Mouse (Mus musculus): ENCODE data around the gene Msrb1. TPM values are rescaled to one million over a fixed set of nuclear protein-coding genes. Genes with fewer than 3 reads are reported as not detected.

Gene Msrb1
- polyA plus RNA-seq, 1 experiment from 2014 or later: 18.4 TPM

- 84% methylated on average over 1 of the region's 1 CpGs for WGBS
- Histone ChIP-seq H3K27ac (replicated peaks) (no peak overlapping the region), H3K4me3 (no peak overlapping the region)
These were observed 1.9 kb upstream of the Msrb1 start for GRCm38 (mm10) chr17:24734513-24734912.

GRCm38 (mm10) chr17:24735446-24735845 is 996 bp upstream of the Msrb1 start:
- Histone ChIP-seq H3K4me2 (replicated peaks) (peak overlapping the region; percentile 93; the same call in 1 of the 2 replicates), H3K9ac (replicated peaks) (no peak overlapping the region), H3K4me3 (no peak overlapping the region), H3K36me3 (peaks cover 4% of the 10 kb centered on the region; the same call in 1 of the 2 replicates), H3K9me3 (no peaks in the 10 kb centered on the region), H3K27me3 (peaks cover 4% of the 10 kb centered on the region; the same call in 1 of the 2 replicates), H3K4me1 (peaks cover 13% of the 10 kb centered on the region), H3K27ac (replicated peaks) (no peak overlapping the region)
- no peak for ATAC-seq (ENCODE audit: low FRiP score, low read depth)
- 89% methylated on average over 7 of the region's 7 CpGs for WGBS

More at GRCm38 (mm10) chr17:24734513-24734912, 1.9 kb upstream of the Msrb1 start:
- ATAC-seq (ENCODE audit: low FRiP score, low read depth): no peak
- H3K27me3 ChIP-seq: peaks cover 4% of the 10 kb centered on the region; the same call in 1 of the 2 replicates
- no peaks in the 10 kb centered on the region for H3K9me3 ChIP-seq
- no peaks in the 10 kb centered on the region for H3K36me3 ChIP-seq
- H3K4me1 ChIP-seq: peaks cover 13% of the 10 kb centered on the region
- no peak overlapping the region for H3K4me2 ChIP-seq (replicated peaks)
- no peak overlapping the region for H3K9ac ChIP-seq (replicated peaks)

- Histone ChIP-seq H3K4me3 (peak overlapping the region; percentile 59), H3K27me3 (no peaks in the 10 kb centered on the region; the same call in 1 of the 2 replicates), H3K9ac (replicated peaks) (peak overlapping the region; percentile 67; the same call in 1 of the 2 replicates), H3K9me3 (no peaks in the 10 kb centered on the region), H3K27ac (replicated peaks) (no peak overlapping the region), H3K4me1 (peaks cover 13% of the 10 kb centered on the region), H3K4me2 (replicated peaks) (peak overlapping the region; percentile 93), H3K36me3 (peaks cover 4% of the 10 kb centered on the region; the same call in 1 of the 2 replicates)
- WGBS: 29% methylated on average over 8 of the region's 8 CpGs
- ATAC-seq (ENCODE audit: low FRiP score, low read depth): no peak
These were observed 831 bp downstream of the Msrb1 start for GRCm38 (mm10) chr17:24737135-24737810.

DNA sequence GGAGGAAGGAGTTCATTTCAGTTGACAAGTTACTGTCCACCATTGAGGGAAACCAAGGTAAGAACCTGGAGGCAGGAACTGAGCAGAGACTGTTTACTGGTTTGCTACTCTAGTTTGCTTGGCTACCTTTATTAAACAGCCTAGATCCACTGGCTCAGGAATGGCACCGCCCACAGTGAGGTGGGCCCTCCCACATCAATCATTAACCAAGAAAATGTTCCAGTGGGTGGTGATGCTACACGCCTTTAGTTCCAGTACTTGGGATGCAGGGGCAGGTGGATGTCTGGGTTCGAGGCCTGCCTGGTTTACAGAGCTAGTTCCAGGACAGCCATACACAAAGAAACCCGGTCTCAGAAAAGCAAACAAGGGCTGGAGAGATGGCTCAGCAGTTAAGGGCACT is 1.8 kb downstream of the Msrb1 start:
- no peak for ATAC-seq (ENCODE audit: low FRiP score, low read depth)
- H3K4me2 ChIP-seq (replicated peaks): no peak overlapping the region
- no peaks in the 10 kb centered on the region for H3K27me3 ChIP-seq
- WGBS: 86% methylated on average over 4 of the region's 4 CpGs
- peaks cover 13% of the 10 kb centered on the region for H3K4me1 ChIP-seq
- peaks cover 4% of the 10 kb centered on the region; the same call in 1 of the 2 replicates for H3K36me3 ChIP-seq
- no peaks in the 10 kb centered on the region for H3K9me3 ChIP-seq
- no peak overlapping the region for H3K9ac ChIP-seq (replicated peaks)
- H3K4me3 ChIP-seq: no peak overlapping the region
- H3K27ac ChIP-seq (replicated peaks): no peak overlapping the region

- no peaks in the 10 kb centered on the region for H3K27me3 ChIP-seq
- peaks cover 4% of the 10 kb centered on the region; the same call in 1 of the 2 replicates for H3K36me3 ChIP-seq
- no peak overlapping the region for H3K9ac ChIP-seq (replicated peaks)
- no peak overlapping the region for H3K27ac ChIP-seq (replicated peaks)
- no peak overlapping the region for H3K4me2 ChIP-seq (replicated peaks)
- 86% methylated on average over 8 of the region's 8 CpGs for WGBS
- H3K9me3 ChIP-seq: no peaks in the 10 kb centered on the region
- ATAC-seq (ENCODE audit: low FRiP score, low read depth): no peak
- no peak overlapping the region for H3K4me3 ChIP-seq
- peaks cover 13% of the 10 kb centered on the region for H3K4me1 ChIP-seq
These were observed 3.5 kb downstream of the Msrb1 start for GRCm38 (mm10) chr17:24739926-24740325.

GRCm38 (mm10) chr17:24742307-24742706 is 5.9 kb downstream of the Msrb1 start:
- WGBS: 86% methylated on average over 8 of the region's 8 CpGs
- H3K4me1 ChIP-seq: peaks cover under 1% of the 10 kb centered on the region; the same call in 1 of the 2 replicates
- H3K36me3 ChIP-seq: peaks cover 4% of the 10 kb centered on the region; the same call in 1 of the 2 replicates
- H3K9ac ChIP-seq (replicated peaks): no peak overlapping the region
- H3K9me3 ChIP-seq: no peaks in the 10 kb centered on the region
- H3K4me3 ChIP-seq: no peak overlapping the region
- H3K27ac ChIP-seq (replicated peaks): no peak overlapping the region
- H3K27me3 ChIP-seq: peaks cover 13% of the 10 kb centered on the region
- ATAC-seq (ENCODE audit: low FRiP score, low read depth): no peak
- no peak overlapping the region for H3K4me2 ChIP-seq (replicated peaks)

DNA sequence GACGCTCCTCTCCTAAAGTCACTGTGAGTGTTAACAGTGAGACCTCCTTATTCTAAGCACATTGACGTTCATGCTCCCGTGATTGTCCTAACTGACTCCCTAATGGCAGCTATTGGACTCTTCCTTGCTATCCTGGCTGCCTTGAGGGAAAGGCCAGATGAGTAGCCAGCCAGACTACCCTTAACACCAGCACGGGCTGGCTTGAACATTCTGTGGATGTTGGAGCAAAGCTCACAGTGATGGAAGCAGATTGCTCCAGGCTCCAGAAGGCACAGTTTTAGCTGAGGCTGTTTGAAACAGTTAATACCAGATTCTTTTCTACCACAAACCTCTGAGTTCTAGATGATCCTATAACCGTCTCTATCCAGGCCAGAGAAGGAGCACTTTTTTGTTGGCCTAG is 7.5 kb downstream of the Msrb1 start:
- H3K9ac ChIP-seq (replicated peaks): no peak overlapping the region
- H3K27ac ChIP-seq (replicated peaks): no peak overlapping the region
- ATAC-seq (ENCODE audit: low FRiP score, low read depth): no peak
- peaks cover 21% of the 10 kb centered on the region for H3K27me3 ChIP-seq
- no peaks in the 10 kb centered on the region for H3K4me1 ChIP-seq
- H3K4me2 ChIP-seq (replicated peaks): no peak overlapping the region
- H3K4me3 ChIP-seq: no peak overlapping the region
- H3K9me3 ChIP-seq: no peaks in the 10 kb centered on the region
- whole genome bisulfite sequencing: 75% methylated on average over 5 of the region's 5 CpGs
- H3K36me3 ChIP-seq: peaks cover 4% of the 10 kb centered on the region; the same call in 1 of the 2 replicates

DNA sequence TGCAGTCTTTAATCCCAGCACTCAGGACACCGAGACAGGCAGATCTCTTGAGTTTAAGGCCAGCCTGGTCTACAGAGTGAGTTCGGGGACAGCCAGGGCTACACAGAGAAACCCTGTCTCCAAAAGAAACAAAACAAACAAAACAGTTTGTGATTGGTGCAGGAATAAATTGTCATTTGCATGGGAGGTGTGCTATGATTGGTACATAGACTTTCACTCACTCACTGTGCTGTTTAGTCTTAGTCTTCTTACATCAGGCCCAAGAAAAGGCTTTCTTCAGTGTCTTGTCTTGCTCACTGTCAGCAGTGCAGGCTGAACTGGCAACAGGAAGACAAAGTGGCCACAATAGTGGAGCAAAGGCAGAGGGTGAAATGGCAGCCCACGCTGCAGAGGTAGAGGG is 7.9 kb downstream of the Msrb1 start:
- 73% methylated on average over 3 of the region's 3 CpGs for WGBS

GRCm38 (mm10) chr17:24745526-24746497 is 9.4 kb downstream of the Msrb1 start:
- Histone ChIP-seq H3K27ac (replicated peaks) (no peak overlapping the region), H3K4me2 (replicated peaks) (no peak overlapping the region), H3K4me3 (no peak overlapping the region), H3K9ac (replicated peaks) (no peak overlapping the region), H3K27me3 (peaks cover 36% of the 10 kb centered on the region), H3K36me3 (no peaks in the 10 kb centered on the region), H3K4me1 (no peaks in the 10 kb centered on the region), H3K9me3 (no peaks in the 10 kb centered on the region)
- 19% methylated on average over 7 of the region's 7 CpGs for WGBS
- peak; percentile 63 for ATAC-seq (ENCODE audit: low FRiP score, low read depth)

More for the DNA sequence above, 7.9 kb downstream of the Msrb1 start:
- Histone ChIP-seq H3K27me3 (peaks cover 23% of the 10 kb centered on the region), H3K36me3 (peaks cover 4% of the 10 kb centered on the region; the same call in 1 of the 2 replicates), H3K9ac (replicated peaks) (no peak overlapping the region), H3K27ac (replicated peaks) (no peak overlapping the region), H3K4me2 (replicated peaks) (no peak overlapping the region), H3K4me1 (no peaks in the 10 kb centered on the region), H3K4me3 (no peak overlapping the region), H3K9me3 (no peaks in the 10 kb centered on the region)
- ATAC-seq (ENCODE audit: low FRiP score, low read depth): no peak

DNA sequence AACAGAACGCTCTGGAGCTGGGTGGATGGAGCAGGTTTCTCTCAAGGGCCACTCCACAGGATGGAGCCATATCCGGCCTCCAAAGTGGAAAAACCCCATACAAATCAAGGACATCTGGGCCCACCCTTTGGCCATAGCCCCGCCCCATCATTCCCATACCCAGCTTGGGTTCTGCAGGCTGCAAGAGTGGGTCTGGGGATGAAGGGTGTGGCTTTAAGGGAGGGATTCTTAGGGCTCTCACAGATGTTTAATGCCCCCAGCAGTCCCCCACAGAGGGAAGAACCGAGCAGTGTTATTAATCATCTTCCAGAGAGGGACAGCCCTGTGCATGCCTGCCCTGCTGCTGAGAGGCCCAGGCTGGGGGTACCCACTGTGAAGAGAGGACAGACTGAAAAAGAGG is 10.5 kb downstream of the Msrb1 start:
- Histone ChIP-seq H3K4me3 (no peak overlapping the region), H3K4me1 (no peaks in the 10 kb centered on the region; the same call in 1 of the 2 replicates), H3K9ac (replicated peaks) (no peak overlapping the region), H3K27me3 (peaks cover 48% of the 10 kb centered on the region), H3K4me2 (replicated peaks) (no peak overlapping the region), H3K36me3 (no peaks in the 10 kb centered on the region), H3K27ac (replicated peaks) (no peak overlapping the region), H3K9me3 (no peaks in the 10 kb centered on the region)
- no peak for ATAC-seq (ENCODE audit: low FRiP score, low read depth)
- 41% methylated on average over 4 of the region's 4 CpGs for WGBS

- H3K4me1 ChIP-seq: peaks cover 14% of the 10 kb centered on the region
- no peak overlapping the region for H3K9ac ChIP-seq (replicated peaks)
- 21% methylated on average over 4 of the region's 4 CpGs for whole genome bisulfite sequencing
- H3K4me3 ChIP-seq: no peak overlapping the region
- peaks cover 86% of the 10 kb centered on the region for H3K27me3 ChIP-seq
- H3K27ac ChIP-seq (replicated peaks): no peak overlapping the region
- H3K36me3 ChIP-seq: no peaks in the 10 kb centered on the region
- no peak overlapping the region for H3K4me2 ChIP-seq (replicated peaks)
- H3K9me3 ChIP-seq: no peaks in the 10 kb centered on the region
- ATAC-seq (ENCODE audit: low FRiP score, low read depth): no peak
These were observed 15.1 kb downstream of the Msrb1 start for GRCm38 (mm10) chr17:24751528-24751927.
